Mouse (Mus musculus) thymus, adult 2 months (tissue): ENCODE data around the gene Palld. TPM values are rescaled to one million over a fixed set of nuclear protein-coding genes. Genes with fewer than 3 reads are reported as not detected.

Source experiments
- DNase-seq: peaks from one replicate; pipeline ENCODE4 v3.0.0; 2021
- H3K27ac ChIP-seq: fragments of 200-500 bp; 2 replicates; pipeline ENCODE4 v1.5.1; 2012; ENCODE audit warnings: low read length, control low read depth; ENCODE audit not compliant: control insufficient read depth, insufficient read depth
- H3K27me3 ChIP-seq: fragments of 200-500 bp; 2 replicates; pipeline ENCODE4 v1.6.1; 2012; ENCODE audit warnings: mild to moderate bottlenecking, low read length, moderate library complexity, mixed read lengths; ENCODE audit not compliant: control insufficient read depth, insufficient read depth
- H3K36me3 ChIP-seq: fragments of 200-500 bp; 2 replicates; pipeline ENCODE4 v1.6.1; 2012; ENCODE audit warnings: mild to moderate bottlenecking, low read length, moderate library complexity; ENCODE audit not compliant: control insufficient read depth, insufficient read depth
- H3K4me1 ChIP-seq: fragments of 200-500 bp; replicated peaks from 2 replicates; pipeline ENCODE4 v1.6.1; 2012; ENCODE audit warnings: low read length; ENCODE audit not compliant: control insufficient read depth, insufficient read depth
- H3K4me3 ChIP-seq: fragments of 200-500 bp; 2 replicates; pipeline ENCODE4 v1.5.1; 2012; ENCODE audit warnings: mild to moderate bottlenecking, low read length, control low read depth, moderate library complexity; ENCODE audit not compliant: control insufficient read depth, insufficient read depth
- CTCF ChIP-seq: fragments of 200-500 bp; IDR thresholded peaks from 2 replicates; pipeline ENCODE4 v1.5.1; 2012; ENCODE audit warnings: mild to moderate bottlenecking, control low read depth, low read length, moderate library complexity, borderline replicate concordance; ENCODE audit not compliant: control insufficient read depth, poor library complexity, insufficient read depth; ENCODE audit errors: extremely low read depth
- POLR2A ChIP-seq: fragments of 200-500 bp; IDR thresholded peaks from 2 replicates; pipeline ENCODE4 v1.6.1; 2012; ENCODE audit warnings: mild to moderate bottlenecking, low read length, control low read depth, moderate library complexity; ENCODE audit not compliant: control insufficient read depth, poor library complexity, insufficient read depth; ENCODE audit errors: extremely low read depth
- WGBS: fragments of 180-500 bp; shearing (Covaris S2); methylation state at CpG from one replicate; pipeline ENCODE4 v1.1.7; 2018; 5-methylcytosine and 5-hydroxymethylcytosine counted together
- polyA plus RNA-seq: library from polyadenylated mRNA; depleted of rRNA; stranded (reverse); fragments of >200 nt; gene quantifications from 2 replicates; pipeline ENCODE4 v1.2.3, GENCODE M21; 2012

The Palld gene
- polyA plus RNA-seq, 1 experiment: 10.6 TPM

- no peak overlapping the region for H3K27ac ChIP-seq
- no peak overlapping the region for H3K4me3 ChIP-seq
- TF ChIP-seq POLR2A: no peak
- TF ChIP-seq CTCF: no peak
- DNase-seq: no peak
- peaks cover 4% of the 10 kb centered on the region; the same call in 1 of the 2 replicates for H3K27me3 ChIP-seq
- H3K36me3 ChIP-seq: no peaks in the 10 kb centered on the region
- H3K4me1 ChIP-seq: no peaks in the 10 kb centered on the region
- WGBS: 89% methylated on average over 2 of the region's 2 CpGs
These were observed 147.3 kb downstream of the Palld start for GRCm38 (mm10) chr8:61755186-61755585.

GRCm38 (mm10) chr8:61747070-61747469 is 155.4 kb downstream of the Palld start:
- no peak for TF ChIP-seq CTCF
- no peak for TF ChIP-seq POLR2A
- no peak for DNase-seq
- H3K4me3 ChIP-seq: no peak overlapping the region
- no peak overlapping the region for H3K27ac ChIP-seq
- WGBS: 96% methylated on average over 5 of the region's 5 CpGs
- H3K36me3 ChIP-seq: no peaks in the 10 kb centered on the region
- H3K4me1 ChIP-seq: no peaks in the 10 kb centered on the region
- no peaks in the 10 kb centered on the region for H3K27me3 ChIP-seq

DNA sequence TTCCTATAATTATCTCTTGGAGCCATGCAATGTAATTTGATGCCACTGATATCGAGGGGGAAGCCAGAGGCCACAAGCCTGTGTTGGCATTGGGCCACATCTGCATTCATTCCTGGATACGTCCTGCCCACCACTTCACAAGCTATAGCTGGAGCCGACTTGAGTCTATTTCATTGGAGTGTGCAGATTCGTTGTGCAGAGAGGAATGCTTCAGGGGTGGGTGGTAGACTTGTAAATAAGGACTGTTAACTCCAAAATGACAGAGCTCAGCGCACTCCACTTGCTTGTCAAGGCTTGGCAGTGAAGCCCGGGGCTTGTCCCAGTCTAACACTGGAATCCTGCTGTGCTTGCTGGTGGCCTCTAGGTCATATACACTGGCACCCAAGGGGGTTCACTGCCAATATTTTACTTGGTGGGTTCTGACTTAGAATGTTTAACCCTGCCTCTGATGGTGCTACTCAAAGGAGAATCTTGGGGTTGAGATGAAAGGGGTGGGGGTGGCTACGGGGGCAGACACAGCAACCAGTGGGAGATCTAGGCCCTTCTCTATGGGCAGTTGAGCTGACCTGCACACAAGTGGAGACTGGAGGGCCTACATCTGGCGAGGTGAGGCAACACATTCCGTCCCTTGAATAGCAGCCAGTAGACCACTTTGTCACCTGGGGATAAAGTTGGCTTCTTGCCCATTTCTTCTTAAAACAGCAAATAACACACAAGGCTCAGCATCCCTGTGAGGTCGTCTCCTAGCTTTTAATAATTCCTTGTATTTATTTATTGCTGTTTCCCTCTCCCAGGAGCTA is 157.1 kb downstream of the Palld start:
- WGBS: 65% methylated on average over 10 of the region's 10 CpGs
- Histone ChIP-seq H3K4me1 (no peaks in the 10 kb centered on the region), H3K36me3 (no peaks in the 10 kb centered on the region), H3K27me3 (no peaks in the 10 kb centered on the region), H3K27ac (no peak overlapping the region), H3K4me3 (no peak overlapping the region)
- DNase-seq: no peak
- TF ChIP-seq POLR2A (no peak), CTCF (no peak)

DNA sequence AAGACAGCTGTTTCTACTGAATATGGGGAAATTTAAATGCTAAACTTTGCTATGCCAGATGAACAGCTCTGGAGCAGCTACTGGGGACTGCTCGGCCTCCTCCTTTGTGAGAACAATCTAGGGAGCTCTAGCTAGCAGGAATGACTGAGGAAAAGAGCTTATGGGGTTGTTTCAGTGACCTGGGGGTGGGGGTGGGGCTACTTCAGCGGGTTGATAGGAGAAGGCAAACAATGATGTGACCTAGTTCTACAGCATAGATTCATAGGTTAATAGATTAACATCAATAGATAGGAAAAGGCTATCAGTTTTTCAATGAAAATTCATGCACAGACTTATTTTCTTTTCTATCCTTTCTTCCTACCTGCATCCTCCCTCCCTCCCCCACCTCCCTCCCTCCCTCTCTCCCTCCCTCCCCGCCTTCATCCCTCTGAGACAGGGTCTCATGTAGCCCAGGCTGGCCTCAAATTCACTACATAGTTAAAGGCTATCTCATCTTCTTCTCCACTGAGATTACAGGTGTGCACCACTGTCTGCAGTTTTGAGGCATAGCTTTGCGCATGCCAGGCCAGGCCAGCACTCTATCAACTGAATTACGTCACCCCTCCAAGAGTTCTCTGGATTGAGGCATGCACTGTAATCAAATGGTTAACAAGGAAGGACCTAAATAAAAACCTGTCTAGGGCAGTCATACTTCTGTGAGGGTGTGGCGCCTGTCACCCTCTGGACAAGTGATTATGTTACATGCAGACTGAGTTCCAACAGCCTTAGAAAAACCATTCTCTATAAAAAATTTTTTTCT is 158.5 kb downstream of the Palld start:
- Histone ChIP-seq H3K27ac (no peak overlapping the region), H3K36me3 (no peaks in the 10 kb centered on the region), H3K4me1 (no peaks in the 10 kb centered on the region), H3K27me3 (no peaks in the 10 kb centered on the region), H3K4me3 (no peak overlapping the region)
- WGBS: 88% methylated on average over 6 of the region's 6 CpGs
- DNase-seq: no peak
- no peak for TF ChIP-seq CTCF
- no peak for TF ChIP-seq POLR2A

- 94% methylated on average over 4 of the region's 4 CpGs for WGBS
- Histone ChIP-seq H3K4me3 (no peak overlapping the region), H3K27me3 (no peaks in the 10 kb centered on the region), H3K27ac (no peak overlapping the region), H3K4me1 (no peaks in the 10 kb centered on the region), H3K36me3 (no peaks in the 10 kb centered on the region)
- DNase-seq: no peak
- TF ChIP-seq POLR2A: no peak
- no peak for TF ChIP-seq CTCF
These were observed 165.0 kb downstream of the Palld start for GRCm38 (mm10) chr8:61737465-61737864.

- no peak for DNase-seq
- 95% methylated on average over 8 of the region's 8 CpGs for WGBS
- no peaks in the 10 kb centered on the region for H3K27me3 ChIP-seq
- H3K27ac ChIP-seq: no peak overlapping the region
- no peak for TF ChIP-seq CTCF
- no peak for TF ChIP-seq POLR2A
- H3K4me1 ChIP-seq: no peaks in the 10 kb centered on the region
- H3K4me3 ChIP-seq: no peak overlapping the region
- H3K36me3 ChIP-seq: no peaks in the 10 kb centered on the region
These were observed 165.7 kb downstream of the Palld start for GRCm38 (mm10) chr8:61736739-61737243.
